Mouse (Mus musculus): ENCODE measurements around the gene Rhod.
A peak's percentile ranks its signal among the peaks of the same experiment; 100 is the strongest.
"Not testable (repeated sequence)": the region's sequence is repeated elsewhere in the genome, so short reads cannot be mapped to it uniquely, and the experiment has no call there.

The Rhod gene

DNA sequence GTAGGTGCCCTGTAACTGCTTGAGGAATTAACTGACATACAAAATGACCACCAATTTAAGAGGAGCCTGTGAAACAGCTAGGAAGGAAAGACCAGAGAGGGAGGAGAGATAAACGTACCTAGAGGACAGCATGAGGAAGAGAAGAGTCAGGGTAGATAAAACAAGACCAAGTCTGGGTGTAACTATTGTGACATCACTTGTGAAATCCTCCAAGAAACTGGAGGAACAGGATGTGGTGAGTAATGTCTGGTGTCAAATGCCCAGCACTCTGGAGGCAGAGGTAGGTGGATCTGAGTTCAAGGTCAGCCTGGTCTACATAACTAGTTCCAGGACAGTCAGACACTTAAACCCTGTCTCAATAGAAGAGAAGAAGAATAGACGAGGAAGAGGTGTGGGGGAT lies 30.2 kb downstream of the Rhod start:
- no peak for DNase-seq (ENCODE audit: low spot score)

DNA sequence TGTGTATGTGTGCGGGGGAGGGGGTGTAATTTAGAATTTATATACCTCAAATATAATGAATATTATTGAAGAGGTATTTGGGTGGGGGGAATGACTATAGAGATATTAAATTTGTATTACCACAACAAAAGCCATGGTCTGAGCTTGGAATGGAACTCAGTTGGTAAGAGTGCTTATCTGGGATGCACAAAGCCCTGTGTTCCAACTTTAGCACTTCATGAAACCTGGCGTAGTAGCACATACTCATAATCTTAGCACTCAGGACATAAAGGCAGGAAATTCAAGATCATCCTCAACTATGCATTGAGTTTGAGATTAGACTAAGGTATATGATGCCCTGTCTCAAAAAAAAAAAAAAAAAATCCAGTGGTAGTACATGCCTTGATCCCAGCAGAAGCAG lies 34.4 kb downstream of the Rhod start:
- no peak for DNase-seq (ENCODE audit: low spot score)

DNA sequence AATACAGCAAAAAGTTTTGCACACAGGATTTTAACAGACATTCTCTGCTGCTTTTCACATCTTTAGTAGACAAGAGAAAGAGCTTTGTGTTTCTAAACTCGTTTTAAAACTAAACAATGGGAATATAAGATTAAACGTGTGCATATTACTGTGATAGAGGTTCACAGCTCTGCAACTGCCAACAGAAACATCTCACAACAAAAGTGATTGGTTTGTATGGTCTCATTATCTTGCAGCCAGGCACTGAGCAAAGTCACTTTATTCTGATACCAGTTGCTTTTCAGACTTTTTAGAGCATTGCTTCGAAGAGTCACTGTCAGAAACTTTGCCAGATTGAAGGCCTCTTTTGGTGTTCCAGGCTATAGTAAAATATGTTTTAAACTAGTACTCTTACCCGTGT lies 40.3 kb downstream of the Rhod start:
- DNase-seq (ENCODE audit: low spot score), result no peak

DNA sequence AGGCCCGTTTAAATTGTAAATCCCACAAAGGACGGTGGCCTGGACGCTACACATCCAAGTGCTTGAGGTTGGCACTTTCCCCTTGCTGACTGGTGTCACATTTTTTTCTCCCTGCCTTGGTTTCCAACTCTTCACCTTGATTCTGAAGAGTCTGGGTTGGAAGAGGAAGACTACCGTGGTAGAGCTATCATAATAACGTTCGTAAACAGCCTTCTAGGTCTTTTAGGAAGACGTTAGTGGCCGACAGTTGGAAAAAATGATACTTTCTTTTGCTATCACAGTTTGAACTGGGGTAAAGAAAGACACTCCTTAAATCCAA lies 40.6 kb downstream of the Rhod start:
- no peak for DNase-seq (ENCODE audit: low spot score)

DNA sequence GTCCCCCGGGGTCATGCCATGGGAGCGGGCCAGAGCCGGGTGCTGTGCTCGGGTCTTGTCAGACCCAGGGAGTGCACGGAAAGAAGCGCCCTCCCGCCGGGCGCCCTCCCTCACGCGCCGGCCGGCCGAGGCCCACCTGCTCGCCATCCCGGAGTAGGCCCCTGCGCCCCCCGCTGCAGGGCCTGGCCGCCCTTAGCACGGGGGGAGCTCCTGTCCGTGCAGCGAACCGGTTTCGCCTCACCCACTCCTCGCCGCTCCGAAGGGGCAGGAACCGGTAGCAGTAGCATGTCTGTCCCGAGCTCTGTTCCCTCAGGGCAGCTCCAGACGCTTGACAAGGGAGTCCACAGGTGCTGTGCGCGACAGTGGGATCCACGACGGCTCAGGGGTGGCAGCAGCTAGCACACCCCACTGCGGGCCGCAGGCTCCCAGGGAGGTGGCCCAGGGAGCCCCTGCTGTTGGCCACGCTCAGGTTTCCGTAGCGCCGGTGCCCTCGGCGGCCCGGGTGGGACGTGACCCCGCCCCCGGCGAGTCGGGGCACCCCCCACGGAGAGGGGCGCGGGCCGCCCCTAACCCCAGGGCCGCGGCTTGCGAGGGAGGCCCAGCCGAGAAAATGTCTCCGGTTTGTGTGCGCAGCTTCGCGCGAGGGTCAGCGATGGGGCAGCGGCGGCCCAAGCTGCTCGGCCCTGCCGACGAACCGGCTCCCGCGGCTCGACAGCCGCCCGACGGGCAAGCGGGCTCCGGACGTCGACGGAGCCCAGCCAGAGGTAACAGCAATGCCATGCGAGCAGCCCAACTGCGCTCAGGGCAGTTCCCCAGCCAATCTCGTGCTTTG lies 41.2 kb downstream of the Rhod start, which contains the start of gene Kdm2a:
Gene Kdm2a (minus strand): TSS at position 488 of the 832 bp plus-strand sequence.
- DNase-seq (ENCODE audit: low spot score), result no peak

DNA sequence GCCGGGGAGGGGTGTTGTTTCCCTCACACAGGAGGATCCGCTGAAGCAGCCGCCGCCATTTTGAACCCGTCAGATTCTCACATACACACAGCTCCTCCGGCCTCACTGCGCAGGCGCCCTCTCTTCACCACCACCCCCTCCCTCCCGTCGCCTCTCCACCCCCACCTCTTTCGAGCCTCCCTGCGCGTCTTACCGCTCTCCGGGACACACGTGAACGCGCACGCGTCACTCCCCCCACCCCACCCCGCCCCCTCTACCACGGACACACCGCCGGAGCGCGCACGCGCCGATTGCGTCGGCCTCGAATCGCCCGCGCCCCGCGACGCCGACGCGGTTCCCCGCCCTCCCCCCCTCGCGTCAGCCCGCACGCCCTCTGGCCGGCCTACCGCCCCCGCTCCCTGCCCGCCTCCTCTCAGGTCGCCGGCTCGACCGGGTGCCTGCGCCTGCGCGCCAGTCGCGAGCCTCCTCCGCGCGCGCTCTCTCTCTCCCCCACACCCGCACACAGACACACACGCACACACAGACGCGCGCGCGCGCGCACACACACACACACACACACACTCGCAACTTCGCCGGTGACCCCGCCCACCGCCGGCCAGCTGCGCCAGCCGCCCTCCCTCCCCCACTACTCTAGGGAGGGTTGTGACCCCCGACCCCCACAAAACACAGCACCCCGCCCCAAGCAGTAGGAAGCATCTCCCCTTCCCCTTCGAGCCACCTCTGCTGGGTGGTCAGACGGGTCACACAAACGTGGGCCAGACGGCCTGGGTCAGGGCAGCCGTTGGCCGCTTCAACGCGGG lies 42.0 kb downstream of the Rhod start:
- DNase-seq (ENCODE audit: low spot score), result peak; percentile 88

DNA sequence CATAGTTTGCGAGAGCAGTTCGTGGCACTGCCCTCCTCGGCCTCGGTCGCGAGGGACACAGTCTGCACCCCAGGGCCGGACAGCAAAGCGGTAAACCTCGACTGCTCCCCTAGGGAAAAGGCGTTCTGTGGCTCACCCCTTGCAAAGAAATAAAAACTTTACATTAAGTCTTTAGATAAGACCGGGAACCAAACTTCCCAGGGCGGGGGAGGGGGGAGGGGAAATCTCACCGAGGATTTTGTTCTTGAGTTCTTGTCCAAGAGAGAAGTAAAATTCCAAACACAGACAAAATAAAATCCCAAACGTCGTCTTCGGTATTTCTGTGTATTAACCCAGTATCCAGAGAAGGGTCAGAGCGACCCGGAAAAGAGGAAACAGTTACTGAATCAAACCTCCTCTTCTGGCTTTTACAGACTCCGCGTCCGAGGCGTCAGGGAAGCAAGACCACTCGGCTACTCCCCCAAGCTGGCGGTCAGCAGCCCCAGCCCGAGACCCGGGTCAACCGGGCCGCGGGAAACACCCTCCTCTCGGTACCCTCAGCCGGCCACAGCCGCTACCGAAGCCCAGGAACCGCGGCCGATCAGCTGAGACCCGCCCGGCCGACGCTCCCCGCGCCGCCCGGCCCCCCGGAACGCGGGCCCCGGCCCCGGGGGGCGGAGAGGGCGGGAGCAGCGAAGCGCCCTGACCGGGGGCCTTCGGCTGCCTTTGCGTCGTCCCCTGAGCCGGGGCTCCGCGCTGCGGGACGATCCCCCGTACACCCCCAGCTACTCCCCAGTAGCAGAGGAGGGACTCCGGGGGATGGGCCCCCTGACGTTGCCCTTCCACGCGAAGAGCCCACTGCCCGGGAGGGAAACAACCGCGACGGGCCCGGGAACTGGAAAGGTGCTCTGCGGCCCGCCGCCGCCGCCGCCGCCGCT lies 42.9 kb downstream of the Rhod start:
- no peak for DNase-seq (ENCODE audit: low spot score)

DNA sequence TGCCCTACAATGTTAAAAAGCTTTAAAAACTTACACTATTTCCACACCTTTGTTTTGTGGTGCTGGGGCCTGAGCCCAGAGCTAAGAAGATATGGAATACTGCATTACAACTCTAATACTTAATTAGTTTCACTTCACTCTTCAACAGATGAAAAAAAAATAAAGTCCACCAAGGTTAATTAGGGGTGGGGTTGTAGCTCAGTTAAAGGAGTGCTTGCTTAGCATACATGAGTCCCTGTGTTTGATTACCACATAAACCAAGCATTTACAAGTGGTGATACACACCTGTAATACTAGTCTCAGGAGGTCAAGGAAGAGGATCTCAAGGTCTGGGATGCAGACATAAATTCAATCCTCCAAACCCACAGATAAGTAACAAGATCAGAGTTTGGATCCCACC lies 52.0 kb downstream of the Rhod start:
- DNase-seq (ENCODE audit: low spot score), result no peak

DNA sequence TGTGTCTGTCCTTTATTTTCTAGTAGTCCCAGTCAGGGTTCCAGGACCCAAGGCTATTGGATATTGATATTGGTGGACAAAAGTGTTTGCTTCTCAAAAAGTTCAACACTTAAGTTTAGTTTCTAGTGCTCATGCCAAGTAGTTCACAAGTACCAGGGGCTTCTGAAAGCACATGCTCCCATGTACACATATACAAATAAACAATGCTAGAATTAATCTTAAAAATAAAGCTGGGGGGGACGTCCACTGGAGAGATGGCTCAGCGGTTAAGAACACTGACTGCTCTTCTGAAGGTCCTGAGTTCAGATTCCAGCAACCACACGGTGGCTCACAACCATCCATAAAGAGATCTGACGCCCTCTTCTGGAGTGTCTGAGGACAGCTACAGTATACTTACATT lies 54.2 kb downstream of the Rhod start:
- no peak for DNase-seq (ENCODE audit: low spot score)

DNA sequence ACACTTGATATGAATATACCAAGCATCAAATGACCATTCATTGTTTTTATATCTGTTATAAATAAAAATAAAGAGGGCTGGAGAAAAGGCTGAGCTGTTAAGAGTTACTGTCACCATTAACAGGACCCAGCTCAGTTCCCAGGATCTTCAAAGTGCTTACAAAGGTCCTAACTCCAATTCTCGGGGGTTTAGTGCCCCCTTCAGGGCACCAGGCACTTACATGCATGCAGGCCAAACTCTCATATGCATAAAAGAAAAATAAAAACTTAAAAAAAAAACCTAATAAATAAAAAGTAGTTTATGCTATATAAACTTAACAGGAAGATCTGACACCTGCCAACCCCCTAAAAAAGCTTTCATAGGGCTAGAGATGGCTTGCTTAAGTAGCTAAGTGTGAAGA lies 54.9 kb downstream of the Rhod start:
- no peak for DNase-seq (ENCODE audit: low spot score)

DNA sequence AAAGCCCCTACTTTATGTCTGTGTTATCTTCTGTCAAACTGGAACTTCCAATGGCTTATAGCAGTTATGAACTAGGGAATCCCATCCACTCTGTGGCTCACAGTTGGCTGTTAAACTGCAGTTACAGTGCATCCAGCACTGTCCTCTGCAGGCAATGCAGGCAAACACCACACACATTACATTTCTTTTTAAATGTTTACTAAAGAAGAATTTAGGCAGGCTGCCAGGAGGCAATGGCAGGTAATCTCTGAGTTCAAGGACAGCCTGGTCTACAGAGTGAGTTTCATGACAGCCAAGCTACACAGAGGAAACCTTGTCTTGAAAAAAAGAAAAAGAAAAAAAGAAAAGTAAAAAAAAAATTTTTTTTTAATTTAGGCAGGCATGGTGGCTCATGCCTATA lies 55.9 kb downstream of the Rhod start:
- no peak for DNase-seq (ENCODE audit: low spot score)

DNA sequence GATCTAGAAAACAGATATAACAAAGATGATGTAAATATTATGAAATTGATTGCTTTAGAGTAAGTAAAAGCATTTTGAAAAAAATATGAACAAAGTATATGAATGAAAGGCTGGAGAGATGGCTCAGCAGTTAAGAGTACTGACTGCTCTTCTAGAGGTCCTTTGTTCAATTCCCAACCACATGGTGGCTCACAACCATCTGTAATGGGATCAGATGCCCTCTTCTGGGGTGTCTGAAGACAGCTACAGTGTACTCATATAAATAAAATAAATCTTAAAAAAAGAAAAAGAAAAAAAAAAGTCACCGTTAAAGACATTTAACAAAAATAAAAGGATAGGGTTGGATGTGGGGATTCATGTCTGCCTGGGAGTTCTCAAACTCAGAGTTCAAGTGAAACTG lies 56.9 kb downstream of the Rhod start:
- DNase-seq (ENCODE audit: low spot score), result not testable (repeated sequence)
